Mouse (Mus musculus) neural tube, embryonic 12.5 days (tissue): ENCODE measurements around the gene Pga5. TPM values are rescaled to one million over a fixed set of nuclear protein-coding genes. Genes with fewer than 3 reads are reported as not detected.

ENCODE experiments used
- ATAC-seq: fragments of 200-750 bp; cut with Nextera tagmentation; 2 replicates; pipeline ENCODE4 v1.8.0; 2017; ENCODE audit warnings: low read depth, mild to moderate bottlenecking, moderate TSS enrichment, moderate library complexity; ENCODE audit not compliant: low FRiP score
- H3K27ac ChIP-seq: fragments of 300-500 bp; sonication (generic); 2 replicates; pipeline ENCODE4 v1.5.1; 2016
- H3K27me3 ChIP-seq: fragments of 300-500 bp; sonication (generic); replicated peaks from 2 replicates; pipeline ENCODE4 v1.6.1; 2016; ENCODE audit warnings: mild to moderate bottlenecking
- H3K36me3 ChIP-seq: fragments of 300-500 bp; sonication (generic); 2 replicates; pipeline ENCODE4 v1.6.1; 2016; ENCODE audit warnings: mild to moderate bottlenecking
- H3K4me1 ChIP-seq: fragments of 300-500 bp; sonication (generic); 2 replicates; pipeline ENCODE4 v1.6.1; 2016
- H3K4me2 ChIP-seq: fragments of 300-500 bp; sonication (generic); replicated peaks from 2 replicates; pipeline ENCODE4 v1.6.1; 2016; ENCODE audit warnings: mild to moderate bottlenecking
- H3K4me3 ChIP-seq: fragments of 300-500 bp; sonication (generic); 2 replicates; pipeline ENCODE4 v1.5.1; 2016
- H3K9ac ChIP-seq: fragments of 300-500 bp; sonication (generic); 2 replicates; pipeline ENCODE4 v1.6.1; 2016; ENCODE audit warnings: mild to moderate bottlenecking
- H3K9me3 ChIP-seq: fragments of 300-500 bp; sonication (generic); 2 replicates; pipeline ENCODE4 v1.6.1; 2016; ENCODE audit warnings: mild to moderate bottlenecking
- WGBS: fragments of 180-500 bp; shearing (Covaris S2); methylation state at CpG from one replicate; pipeline ENCODE4 v1.1.7; 2016; 5-methylcytosine and 5-hydroxymethylcytosine counted together
- polyA plus RNA-seq: library from polyadenylated mRNA; unstranded; fragments of >200 nt; fragmentation: Nextera tagmentation; extraction: Ambion mirVana; gene quantifications from 2 replicates; pipeline ENCODE4 v1.2.1, GENCODE M21; 2016

The Pga5 gene
- polyA plus RNA-seq, 1 experiment from 2014 or later, result not detected

- Histone ChIP-seq H3K36me3 (no peaks in the 10 kb centered on the region), H3K4me1 (no peaks in the 10 kb centered on the region), H3K4me3 (no peak overlapping the region), H3K27ac (no peak overlapping the region), H3K27me3 (no peaks in the 10 kb centered on the region), H3K9ac (no peak overlapping the region), H3K9me3 (no peaks in the 10 kb centered on the region), H3K4me2 (no peak overlapping the region)
- no peak for ATAC-seq
- WGBS, result 71% methylated on average over 4 of the region's 4 CpGs
These were observed 3.7 kb upstream of the Pga5 start for GRCm38 (mm10) chr19:10681571-10681970.

GRCm38 (mm10) chr19:10678772-10679067 is 849 bp upstream of the Pga5 start:
- no peaks in the 10 kb centered on the region for H3K4me1 ChIP-seq
- no peaks in the 10 kb centered on the region for H3K9me3 ChIP-seq
- H3K27me3 ChIP-seq, result no peaks in the 10 kb centered on the region
- no peak overlapping the region for H3K9ac ChIP-seq
- H3K4me3 ChIP-seq, result no peak overlapping the region
- no peak overlapping the region for H3K27ac ChIP-seq
- 0 out of 2 replicates have a peak, but pooled peaks have one; percentile 32 for ATAC-seq
- H3K4me2 ChIP-seq, result no peak overlapping the region
- no peaks in the 10 kb centered on the region for H3K36me3 ChIP-seq
- 88% methylated on average over 1 of the region's 1 CpGs for WGBS

GRCm38 (mm10) chr19:10676656-10677055 is 1.2 kb downstream of the Pga5 start:
- Histone ChIP-seq H3K9me3 (no peaks in the 10 kb centered on the region), H3K4me2 (no peak overlapping the region), H3K27ac (no peak overlapping the region), H3K9ac (no peak overlapping the region), H3K4me3 (no peak overlapping the region), H3K4me1 (0 out of 2 replicates have a peak, but pooled peaks cover 7% of the 10 kb centered on the region), H3K27me3 (no peaks in the 10 kb centered on the region), H3K36me3 (no peaks in the 10 kb centered on the region)
- 82% methylated on average over 16 of the region's 16 CpGs for WGBS
- no peak for ATAC-seq

GRCm38 (mm10) chr19:10673275-10673674 is 4.6 kb downstream of the Pga5 start:
- H3K9me3 ChIP-seq, result no peaks in the 10 kb centered on the region
- no peak overlapping the region for H3K4me2 ChIP-seq
- no peak for ATAC-seq
- no peak overlapping the region for H3K27ac ChIP-seq
- no peaks in the 10 kb centered on the region for H3K27me3 ChIP-seq
- H3K4me1 ChIP-seq, result 0 out of 2 replicates have a peak, but pooled peaks cover 7% of the 10 kb centered on the region
- no peaks in the 10 kb centered on the region for H3K36me3 ChIP-seq
- no peak overlapping the region for H3K4me3 ChIP-seq
- H3K9ac ChIP-seq, result no peak overlapping the region
- 50% methylated on average over 1 of the region's 1 CpGs for WGBS

GRCm38 (mm10) chr19:10671854-10672417 is 5.9 kb downstream of the Pga5 start:
- Histone ChIP-seq H3K4me2 (no peak overlapping the region), H3K4me3 (no peak overlapping the region), H3K4me1 (0 out of 2 replicates have a peak, but pooled peaks cover 7% of the 10 kb centered on the region), H3K36me3 (no peaks in the 10 kb centered on the region), H3K9me3 (no peaks in the 10 kb centered on the region), H3K27me3 (no peaks in the 10 kb centered on the region), H3K9ac (no peak overlapping the region), H3K27ac (no peak overlapping the region)
- peak; percentile 41; the same call in 1 of the 2 replicates for ATAC-seq
- WGBS, result 50% methylated on average over 9 of the region's 9 CpGs

- ATAC-seq, result no peak
- Histone ChIP-seq H3K4me1 (0 out of 2 replicates have a peak, but pooled peaks cover 7% of the 10 kb centered on the region), H3K4me3 (no peak overlapping the region), H3K27ac (no peak overlapping the region), H3K27me3 (no peaks in the 10 kb centered on the region), H3K9me3 (no peaks in the 10 kb centered on the region), H3K36me3 (no peaks in the 10 kb centered on the region), H3K9ac (no peak overlapping the region), H3K4me2 (no peak overlapping the region)
- WGBS, result 85% methylated on average over 4 of the region's 4 CpGs
These were observed 6.6 kb downstream of the Pga5 start for GRCm38 (mm10) chr19:10671319-10671718.

- peak; percentile 59 for ATAC-seq
- no peaks in the 10 kb centered on the region for H3K36me3 ChIP-seq
- no peak overlapping the region for H3K27ac ChIP-seq
These were observed 12.4 kb downstream of the Pga5 start for GRCm38 (mm10) chr19:10665499-10665898.

GRCm38 (mm10) chr19:10665093-10665492 is 12.8 kb downstream of the Pga5 start:
- H3K9me3 ChIP-seq, result no peaks in the 10 kb centered on the region
- no peak overlapping the region for H3K4me2 ChIP-seq
- H3K27ac ChIP-seq, result no peak overlapping the region
- no peak overlapping the region for H3K9ac ChIP-seq
- no peaks in the 10 kb centered on the region for H3K27me3 ChIP-seq
- ATAC-seq, result no peak
- H3K36me3 ChIP-seq, result no peaks in the 10 kb centered on the region
- 62% methylated on average over 3 of the region's 3 CpGs for WGBS
- no peak overlapping the region for H3K4me3 ChIP-seq
- H3K4me1 ChIP-seq, result no peaks in the 10 kb centered on the region

More at GRCm38 (mm10) chr19:10665499-10665898, 12.4 kb downstream of the Pga5 start:
- H3K27me3 ChIP-seq, result no peaks in the 10 kb centered on the region
- H3K4me1 ChIP-seq, result no peaks in the 10 kb centered on the region
- 18% methylated on average over 2 of the region's 2 CpGs for WGBS
- no peak overlapping the region for H3K9ac ChIP-seq
- H3K4me2 ChIP-seq, result no peak overlapping the region
- H3K4me3 ChIP-seq, result no peak overlapping the region
- no peaks in the 10 kb centered on the region for H3K9me3 ChIP-seq

- Histone ChIP-seq H3K9ac (no peak overlapping the region), H3K4me3 (no peak overlapping the region), H3K27me3 (no peaks in the 10 kb centered on the region), H3K27ac (no peak overlapping the region), H3K4me2 (no peak overlapping the region), H3K9me3 (no peaks in the 10 kb centered on the region), H3K4me1 (no peaks in the 10 kb centered on the region), H3K36me3 (no peaks in the 10 kb centered on the region)
- no peak for ATAC-seq
- WGBS, result 75% methylated on average over 3 of the region's 3 CpGs
These were observed 15.2 kb downstream of the Pga5 start for GRCm38 (mm10) chr19:10662665-10663064.

- Histone ChIP-seq H3K4me2 (no peak overlapping the region), H3K36me3 (no peaks in the 10 kb centered on the region), H3K4me3 (no peak overlapping the region), H3K27me3 (no peaks in the 10 kb centered on the region), H3K4me1 (no peaks in the 10 kb centered on the region), H3K27ac (no peak overlapping the region), H3K9ac (no peak overlapping the region), H3K9me3 (no peaks in the 10 kb centered on the region)
- 95% methylated on average over 2 of the region's 2 CpGs for WGBS
- no peak for ATAC-seq
These were observed 16.0 kb downstream of the Pga5 start for GRCm38 (mm10) chr19:10661919-10662318.

GRCm38 (mm10) chr19:10661373-10661772 is 16.5 kb downstream of the Pga5 start:
- Histone ChIP-seq H3K36me3 (no peaks in the 10 kb centered on the region), H3K9me3 (no peaks in the 10 kb centered on the region), H3K27ac (no peak overlapping the region), H3K27me3 (no peaks in the 10 kb centered on the region), H3K4me2 (no peak overlapping the region), H3K9ac (no peak overlapping the region), H3K4me3 (no peak overlapping the region), H3K4me1 (no peaks in the 10 kb centered on the region)
- 85% methylated on average over 5 of the region's 5 CpGs for WGBS
- no peak for ATAC-seq

- Histone ChIP-seq H3K4me1 (no peaks in the 10 kb centered on the region), H3K9ac (no peak overlapping the region), H3K27ac (no peak overlapping the region), H3K36me3 (no peaks in the 10 kb centered on the region), H3K4me3 (no peak overlapping the region), H3K4me2 (no peak overlapping the region), H3K27me3 (no peaks in the 10 kb centered on the region), H3K9me3 (no peaks in the 10 kb centered on the region)
- WGBS, result 71% methylated on average over 2 of the region's 2 CpGs
- ATAC-seq, result no peak
These were observed 19.5 kb downstream of the Pga5 start for GRCm38 (mm10) chr19:10658406-10658805.

- ATAC-seq, result no peak
- Histone ChIP-seq H3K27me3 (no peaks in the 10 kb centered on the region), H3K4me2 (no peak overlapping the region), H3K9me3 (no peaks in the 10 kb centered on the region), H3K4me3 (no peak overlapping the region), H3K4me1 (no peaks in the 10 kb centered on the region), H3K36me3 (no peaks in the 10 kb centered on the region), H3K9ac (no peak overlapping the region), H3K27ac (no peak overlapping the region)
- WGBS, result 88% methylated on average over 5 of the region's 5 CpGs
These were observed 20.1 kb downstream of the Pga5 start for GRCm38 (mm10) chr19:10657742-10658141.
